Mouse (Mus musculus) adrenal gland, adult 2 months (tissue): Measurements from ENCODE around the gene Icam5. TPM values are rescaled to one million over a fixed set of nuclear protein-coding genes. Genes with fewer than 3 reads are reported as not detected.
A peak's percentile ranks its signal among the peaks of the same experiment; 100 is the strongest.

Experiments used
- DNase-seq: peaks from one replicate; pipeline ENCODE4 v3.0.0; 2021
- polyA plus RNA-seq: library from polyadenylated mRNA; depleted of rRNA; stranded (reverse); fragments of >200 nt; gene quantifications from 2 replicates; pipeline ENCODE4 v1.2.3, GENCODE M21; 2012
- total RNA-seq, 2 experiments: library from RNA; stranded (reverse); gene quantifications; 2 replicates each; pipeline ENCODE4 v1.2.3; 2021

The Icam5 gene
- total and polyA plus RNA-seq, 3 experiments: 0.17 to 0.48 (median 0.31) TPM

- DNase-seq: peak; percentile 73
Measured at GRCm38 (mm10) chr9:21014691-21015570, 16.9 kb upstream of the Icam5 start.

GRCm38 (mm10) chr9:21015571-21016130, 16.2 kb upstream of the Icam5 start, which contains the start of gene Icam1:
Gene Icam1, plus strand, starts transcription at chr9:21015985.
- DNase-seq: peak; percentile 76

GRCm38 (mm10) chr9:21016331-21017176, 15.3 kb upstream of the Icam5 start:
- DNase-seq: peak; percentile 37

GRCm38 (mm10) chr9:21017177-21017575, 14.7 kb upstream of the Icam5 start:
- DNase-seq: no peak

GRCm38 (mm10) chr9:21018600-21018999, 13.3 kb upstream of the Icam5 start:
- DNase-seq: no peak

GRCm38 (mm10) chr9:21021363-21021762, 10.5 kb upstream of the Icam5 start:
- DNase-seq: no peak

- DNase-seq: no peak
Measured at GRCm38 (mm10) chr9:21022288-21022687, 9.6 kb upstream of the Icam5 start.

GRCm38 (mm10) chr9:21022726-21023125, 9.1 kb upstream of the Icam5 start:
- DNase-seq: no peak

- no peak for DNase-seq
Measured at GRCm38 (mm10) chr9:21025258-21025810, 6.5 kb upstream of the Icam5 start.

GRCm38 (mm10) chr9:21026849-21027248, 5.0 kb upstream of the Icam5 start:
- DNase-seq: no peak

- DNase-seq: no peak
Measured at GRCm38 (mm10) chr9:21027774-21028290, 4.0 kb upstream of the Icam5 start.

- no peak for DNase-seq
Measured at GRCm38 (mm10) chr9:21028560-21029110, 3.2 kb upstream of the Icam5 start.

GRCm38 (mm10) chr9:21029291-21030054, 2.4 kb upstream of the Icam5 start, which contains the start of gene Icam4:
Gene Icam4, plus strand, starts transcription at chr9:21029373.
- peak; percentile 90 for DNase-seq

- DNase-seq: no peak
Measured at GRCm38 (mm10) chr9:21030055-21030600, 1.7 kb upstream of the Icam5 start.

- peak; percentile 91 for DNase-seq
Measured at GRCm38 (mm10) chr9:21030781-21031250, 1.1 kb upstream of the Icam5 start.

- DNase-seq: peak; percentile 80
Measured at GRCm38 (mm10) chr9:21031251-21031895, 500 bp upstream of the Icam5 start.

GRCm38 (mm10) chr9:21032491-21032890, 618 bp downstream of the Icam5 start:
- no peak for DNase-seq

GRCm38 (mm10) chr9:21033136-21033535, 1.3 kb downstream of the Icam5 start:
- peak; percentile 92 for DNase-seq

- no peak for DNase-seq
Measured at GRCm38 (mm10) chr9:21034481-21035085, 2.7 kb downstream of the Icam5 start.
